Mouse (Mus musculus): ENCODE measurements at regions not wholly inside any gene's neighbourhood (a gene's known extent, or its start where the extent isn't known, plus 50 kb on each side); places are given as distances from the start of the nearest gene placed in this dataset.

GRCm38 (mm10) chr9:41740536-41740935 lies 383.6 kb downstream of the Sorl1 start:
- TF ChIP-seq CTCF (IDR thresholded peaks at IDR 0.05; ENCODE audit: low read depth): no peak
- no peak for TF ChIP-seq EP300 (IDR thresholded peaks at IDR 0.05; ENCODE audit: low read depth)

All from liver, embryonic 14.5 days (tissue).